Mouse (Mus musculus): Measurements from ENCODE around the gene Olfr1508. TPM values are rescaled to one million over a fixed set of nuclear protein-coding genes. Genes with fewer than 3 reads are reported as not detected.
"Not testable (repeated sequence)": the region's sequence is repeated elsewhere in the genome, so short reads cannot be mapped to it uniquely, and the experiment has no call there.

The Olfr1508 gene
- not detected in 2 replicates for total RNA-seq (2015; ENCODE audit: low replicate concordance)
- total RNA-seq (2017; ENCODE audit: low replicate concordance): not detected in 2 replicates

GRCm38 (mm10) chr14:52467395-52467794, at the start of gene Olfr1508:
TSS of gene Olfr1508 (minus strand) at chr14:52467495.
- no peak for ATAC-seq (replicated peaks; ENCODE audit: low FRiP score, poor library complexity, severe bottlenecking)

GRCm38 (mm10) chr14:52495516-52495915, 28.2 kb upstream of the Olfr1508 start, which contains the start of gene Olfr1507:
TSS of gene Olfr1507 (minus strand) at chr14:52495749.
- ATAC-seq (replicated peaks; ENCODE audit: low FRiP score, poor library complexity, severe bottlenecking): no peak

DNA sequence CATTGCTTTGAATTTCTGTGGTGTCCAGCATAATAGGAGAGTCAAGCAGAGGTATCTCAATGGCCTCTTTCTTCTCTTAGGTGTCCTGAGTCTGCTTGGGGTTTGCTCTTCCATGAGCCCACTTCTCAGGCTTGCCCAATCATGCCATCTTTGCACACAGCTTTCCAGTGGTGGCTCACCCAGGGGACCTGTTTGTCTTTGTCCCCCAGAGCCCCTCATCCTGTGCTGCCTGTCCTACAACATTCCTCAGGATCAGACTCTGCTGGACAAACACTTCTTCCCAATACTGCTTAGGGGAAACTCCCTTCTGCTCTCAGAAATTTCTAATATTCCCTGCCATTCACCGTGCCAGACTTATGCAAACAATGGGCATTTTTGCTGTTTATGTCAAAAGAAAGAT, 1.6 kb downstream of the Olfr1508 start:
- no peak for ATAC-seq (replicated peaks; ENCODE audit: low FRiP score, poor library complexity, severe bottlenecking)

- no peak for ATAC-seq (replicated peaks; ENCODE audit: low FRiP score, poor library complexity, severe bottlenecking)
Observed at GRCm38 (mm10) chr14:52461928-52462327, 5.4 kb downstream of the Olfr1508 start.

GRCm38 (mm10) chr14:52451138-52451537, 16.2 kb downstream of the Olfr1508 start:
- no peak for ATAC-seq (replicated peaks; ENCODE audit: low FRiP score, poor library complexity, severe bottlenecking)

- ATAC-seq (replicated peaks; ENCODE audit: low FRiP score, poor library complexity, severe bottlenecking): no peak
Observed at GRCm38 (mm10) chr14:52442690-52443089, 24.6 kb downstream of the Olfr1508 start, which contains the start of gene Olfr1509. TSS of gene Olfr1509 (plus strand) at chr14:52442990.

DNA sequence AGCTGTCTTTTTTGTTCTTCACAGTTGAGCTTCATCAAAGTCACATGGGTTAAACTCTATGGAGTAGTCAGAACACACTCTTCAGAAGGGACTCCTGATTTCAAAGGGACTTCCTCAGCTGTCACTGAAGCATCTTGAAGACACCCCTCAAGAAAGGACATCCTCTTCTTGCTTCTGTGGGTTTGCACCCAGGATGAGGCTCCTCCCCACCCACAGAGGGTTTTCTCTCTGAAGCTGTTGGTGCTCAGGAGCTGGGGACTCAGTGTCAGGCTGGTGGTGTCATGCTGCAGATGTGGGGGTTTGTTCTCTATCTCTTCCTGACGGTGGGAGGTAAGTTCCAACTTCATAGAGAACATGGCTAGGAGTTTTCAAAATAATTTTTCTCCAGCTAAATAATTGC, 39.6 kb downstream of the Olfr1508 start:
- no peak for ATAC-seq (replicated peaks; ENCODE audit: low FRiP score, poor library complexity, severe bottlenecking)

GRCm38 (mm10) chr14:52414273-52414672, 53.0 kb downstream of the Olfr1508 start, which contains the start of gene Olfr1510:
TSS of gene Olfr1510 (minus strand) at chr14:52414373.
- ATAC-seq (replicated peaks; ENCODE audit: low FRiP score, poor library complexity, severe bottlenecking): no peak

GRCm38 (mm10) chr14:52410142-52410919, 57.0 kb downstream of the Olfr1508 start:
- not testable (repeated sequence) for ATAC-seq (replicated peaks; ENCODE audit: low FRiP score, poor library complexity, severe bottlenecking)

Other genes starting within 250 kb of the Olfr1508 start
- gene Chd8, start 209.7 kb downstream of the Olfr1508 start, total RNA-seq (2015; ENCODE audit: low replicate concordance): 21.1 and 51.1 TPM in 2 replicates
- 22.7 and 42.8 TPM in 2 replicates for gene Chd8, start 209.7 kb downstream of the Olfr1508 start, total RNA-seq (2017; ENCODE audit: low replicate concordance)
- 16.3 and 16.9 TPM in 2 replicates for gene Tox4, start 188.3 kb downstream of the Olfr1508 start, total RNA-seq (2015; ENCODE audit: low replicate concordance)
- 11.3 and 16.0 TPM in 2 replicates for gene Tox4, start 188.3 kb downstream of the Olfr1508 start, total RNA-seq (2017; ENCODE audit: low replicate concordance)
- gene Rab2b, start 187.9 kb downstream of the Olfr1508 start, total RNA-seq (2015; ENCODE audit: low replicate concordance): 6.7 and 10.8 TPM in 2 replicates
- 1.3 and 4.3 TPM in 2 replicates for gene Rab2b, start 187.9 kb downstream of the Olfr1508 start, total RNA-seq (2017; ENCODE audit: low replicate concordance)
- gene Mettl3, start 162.4 kb downstream of the Olfr1508 start, total RNA-seq (2015; ENCODE audit: low replicate concordance): 6.7 and 22.4 TPM in 2 replicates
- gene Mettl3, start 162.4 kb downstream of the Olfr1508 start, total RNA-seq (2017; ENCODE audit: low replicate concordance): 7.2 and 13.8 TPM in 2 replicates
- gene Sall2, start 138.7 kb downstream of the Olfr1508 start, total RNA-seq (2015; ENCODE audit: low replicate concordance): not detected in 2 replicates
- 0.26 TPM in 1 of 2 replicates, not detected in the other for gene Sall2, start 138.7 kb downstream of the Olfr1508 start, total RNA-seq (2017; ENCODE audit: low replicate concordance)
- gene Olfr1513, start 111.1 kb downstream of the Olfr1508 start, total RNA-seq (2015; ENCODE audit: low replicate concordance): not detected in 2 replicates
- not detected in 2 replicates for gene Olfr1513, start 111.1 kb downstream of the Olfr1508 start, total RNA-seq (2017; ENCODE audit: low replicate concordance)
- not detected in 2 replicates for gene Olfr1512, start 88.3 kb downstream of the Olfr1508 start, total RNA-seq (2015; ENCODE audit: low replicate concordance)
- gene Olfr1512, start 88.3 kb downstream of the Olfr1508 start, total RNA-seq (2017; ENCODE audit: low replicate concordance): not detected in 2 replicates
- not detected in 2 replicates for gene Olfr1511, start 70.1 kb downstream of the Olfr1508 start, total RNA-seq (2015; ENCODE audit: low replicate concordance)
- gene Olfr1511, start 70.1 kb downstream of the Olfr1508 start, total RNA-seq (2017; ENCODE audit: low replicate concordance): not detected in 2 replicates
- gene Olfr1510, start 53.1 kb downstream of the Olfr1508 start, total RNA-seq (2015; ENCODE audit: low replicate concordance): not detected in 2 replicates
- gene Olfr1510, start 53.1 kb downstream of the Olfr1508 start, total RNA-seq (2017; ENCODE audit: low replicate concordance): not detected in 2 replicates
- gene Olfr1509, start 24.5 kb downstream of the Olfr1508 start, total RNA-seq (2015; ENCODE audit: low replicate concordance): not detected in 2 replicates
- not detected in 2 replicates for gene Olfr1509, start 24.5 kb downstream of the Olfr1508 start, total RNA-seq (2017; ENCODE audit: low replicate concordance)
- not detected in 2 replicates for gene Olfr1507, start 28.3 kb upstream of the Olfr1508 start, total RNA-seq (2015; ENCODE audit: low replicate concordance)
- not detected in 2 replicates for gene Olfr1507, start 28.3 kb upstream of the Olfr1508 start, total RNA-seq (2017; ENCODE audit: low replicate concordance)